Mouse (Mus musculus): Measurements from ENCODE around the gene Ltb4r2. TPM values are rescaled to one million over a fixed set of nuclear protein-coding genes. Genes with fewer than 3 reads are reported as not detected.

Gene Ltb4r2
- total and polyA plus RNA-seq, 3 experiments, result 0.04 to 0.05 TPM; not detected in 1

DNA sequence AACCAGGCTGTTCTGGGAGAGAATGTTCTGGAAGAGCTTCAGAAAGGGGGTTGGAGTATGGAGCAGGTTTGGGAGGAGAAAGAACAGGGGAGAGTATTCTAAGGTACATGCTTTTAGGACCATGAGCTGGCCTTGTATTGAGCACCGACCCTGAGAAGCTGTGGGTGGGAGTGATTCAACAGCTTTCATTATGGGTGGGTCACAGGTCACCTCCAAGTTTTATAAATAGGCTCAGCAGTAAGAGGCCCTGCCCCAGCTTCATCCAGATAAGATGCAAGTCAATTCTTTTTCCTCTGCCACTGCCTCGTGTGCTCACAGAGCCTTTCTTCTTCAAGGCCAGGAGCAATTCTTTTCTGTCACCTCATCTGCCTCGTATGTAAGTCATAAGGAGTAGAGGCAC is 15.9 kb downstream of the Ltb4r2 start:
- H3K9me3 ChIP-seq (replicated peaks; ENCODE audit: low read length), result no peaks in the 10 kb centered on the region
- no peak for TF ChIP-seq TBP (conservative IDR thresholded peaks at IDR 0.05; ENCODE audit: low read depth, low read length)
- TF ChIP-seq CHD1 (IDR thresholded peaks at IDR 0.05; ENCODE audit: low read depth, low read length), result no peak
- no peak for TF ChIP-seq BHLHE40 (IDR thresholded peaks at IDR 0.05; ENCODE audit: low read depth, low read length)
- TF ChIP-seq ZKSCAN1 (IDR thresholded peaks at IDR 0.05; ENCODE audit: borderline replicate concordance, low read depth, low read length), result no peak
- no peak for TF ChIP-seq ETS1 (conservative IDR thresholded peaks at IDR 0.05; ENCODE audit: low read depth, low read length)
- TF ChIP-seq RAD21 (IDR thresholded peaks at IDR 0.05; ENCODE audit: low read depth, low read length), result no peak
- no peak for TF ChIP-seq RCOR1 (conservative IDR thresholded peaks at IDR 0.05; ENCODE audit: low read depth, low read length)
- peaks cover 59% of the 10 kb centered on the region for H3K27me3 ChIP-seq (replicated peaks)
- H3K4me3 ChIP-seq (replicated peaks in 1 of 3; ENCODE audit: low read depth in 2 of 3, low read length in 2 of 3, poor library complexity in 1 of 3), result no peak overlapping the region
- H3K36me3 ChIP-seq (replicated peaks in 1 of 2; ENCODE audit: control insufficient read depth in 1 of 2, insufficient read depth in 1 of 2, low read length in 1 of 2), result no peaks in the 10 kb centered on the region
- H3K79me2 ChIP-seq (replicated peaks; ENCODE audit: control insufficient read depth, extremely low read depth, insufficient read depth, poor library complexity, severe bottlenecking), result no peaks in the 10 kb centered on the region
- DNase-seq (ENCODE audit: extremely low read depth), result no peak
- peaks cover 0 to 8% of the 10 kb centered on the region in 2 experiments; a peak in 1 of 4 replicates for H3K4me1 ChIP-seq (ENCODE audit: control insufficient read depth in 1 of 2, insufficient read depth in 2 of 2)
- no peak overlapping the region for H3K9ac ChIP-seq (ENCODE audit: insufficient read depth, low read depth)
- no peak overlapping the region for H3K27ac ChIP-seq (ENCODE audit: insufficient read depth, low read depth)
- dilution Hi-C loops (cut with MboI; ENCODE audit: extremely low pct_ligation_motif_present, extremely low pct_unique_long_range_greater_than_20kb, low sequenced_read_pairs) (no loop called here), in situ Hi-C loops (cut with MboI; ENCODE audit: low pct_ligation_motif_present, low pct_unique_long_range_greater_than_20kb, low sequenced_read_pairs) (no loop called here)
- H3K4me2 ChIP-seq (ENCODE audit: insufficient read depth, low read depth, poor library complexity, severe bottlenecking), result no peak overlapping the region

DNA sequence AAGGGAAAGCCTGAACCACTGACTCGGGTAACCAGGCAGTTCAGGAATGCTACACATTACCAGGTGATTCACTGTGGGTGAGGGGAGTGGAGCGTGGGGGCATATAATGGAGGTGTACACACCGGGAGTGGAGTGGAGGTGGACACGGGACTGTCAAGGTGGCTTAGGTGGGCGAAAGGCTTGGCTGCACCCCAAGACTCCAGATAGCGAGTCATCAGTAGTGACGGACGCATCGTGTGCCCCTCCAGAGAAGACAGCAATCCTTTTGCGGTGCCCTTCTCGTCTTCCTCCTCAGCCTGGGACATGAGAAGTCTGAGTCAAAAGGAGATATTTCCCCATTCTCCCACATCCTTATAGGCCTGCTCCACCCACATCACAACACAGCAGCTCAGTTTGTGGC is 16.6 kb downstream of the Ltb4r2 start:
- dilution Hi-C loops (cut with MboI; ENCODE audit: extremely low pct_ligation_motif_present, extremely low pct_unique_long_range_greater_than_20kb, low sequenced_read_pairs) (no loop called here), in situ Hi-C loops (cut with MboI; ENCODE audit: low pct_ligation_motif_present, low pct_unique_long_range_greater_than_20kb, low sequenced_read_pairs) (no loop called here)
- no peak for DNase-seq (ENCODE audit: extremely low read depth)
- no peak overlapping the region for H3K4me3 ChIP-seq (replicated peaks in 1 of 3; ENCODE audit: low read depth in 2 of 3, low read length in 2 of 3, poor library complexity in 1 of 3)
- H3K79me2 ChIP-seq (replicated peaks; ENCODE audit: control insufficient read depth, extremely low read depth, insufficient read depth, poor library complexity, severe bottlenecking), result no peaks in the 10 kb centered on the region
- H3K9me3 ChIP-seq (replicated peaks; ENCODE audit: low read length), result no peaks in the 10 kb centered on the region
- TF ChIP-seq ZMIZ1 (IDR thresholded peaks at IDR 0.05; ENCODE audit: low read depth, low read length), result no peak
- TF ChIP-seq IRF4 (IDR thresholded peaks at IDR 0.05; ENCODE audit: low read depth, low read length), result no peak
- TF ChIP-seq ZNF384 (IDR thresholded peaks at IDR 0.05; ENCODE audit: low read depth, low read length), result no peak
- no peak for TF ChIP-seq SIN3A (IDR thresholded peaks at IDR 0.05; ENCODE audit: low read length)
- H3K27ac ChIP-seq (ENCODE audit: insufficient read depth, low read depth), result no peak overlapping the region
- no peaks in the 10 kb centered on the region for H3K36me3 ChIP-seq (replicated peaks in 1 of 2; ENCODE audit: control insufficient read depth in 1 of 2, insufficient read depth in 1 of 2, low read length in 1 of 2)
- H3K27me3 ChIP-seq (replicated peaks), result peaks cover 58% of the 10 kb centered on the region
- no peak overlapping the region for H3K4me2 ChIP-seq (ENCODE audit: insufficient read depth, low read depth, poor library complexity, severe bottlenecking)
- H3K9ac ChIP-seq (ENCODE audit: insufficient read depth, low read depth), result no peak overlapping the region
- peaks cover 0 to 8% of the 10 kb centered on the region in 2 experiments; a peak in 1 of 4 replicates for H3K4me1 ChIP-seq (ENCODE audit: control insufficient read depth in 1 of 2, insufficient read depth in 2 of 2)

DNA sequence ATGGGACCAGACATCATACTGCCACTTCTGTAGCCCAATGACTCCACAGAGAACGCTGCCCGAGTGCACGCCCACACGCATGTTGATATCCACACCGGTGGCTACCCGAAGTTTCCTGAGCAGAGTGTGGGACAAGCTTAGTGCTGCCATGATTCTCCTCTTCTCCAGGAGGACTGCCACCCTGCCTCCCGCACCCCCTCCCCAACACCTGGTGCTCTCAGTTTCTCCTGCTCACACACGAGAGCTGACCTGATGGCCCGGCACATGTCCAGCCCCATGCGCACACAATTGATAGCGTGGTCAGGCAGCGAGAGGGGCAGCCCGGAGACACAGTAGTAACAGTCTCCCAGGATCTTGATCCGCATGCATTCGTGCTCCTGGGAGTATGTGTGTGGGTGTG is 17.5 kb downstream of the Ltb4r2 start:
- peaks cover 56% of the 10 kb centered on the region for H3K27me3 ChIP-seq (replicated peaks)

More for the DNA sequence above, 17.5 kb downstream of the Ltb4r2 start:
- no peak overlapping the region for H3K4me2 ChIP-seq (ENCODE audit: insufficient read depth, low read depth, poor library complexity, severe bottlenecking)
- H3K4me3 ChIP-seq (replicated peaks in 1 of 3; ENCODE audit: low read depth in 2 of 3, low read length in 2 of 3, poor library complexity in 1 of 3), result no peak overlapping the region
- no peak overlapping the region for H3K9ac ChIP-seq (ENCODE audit: insufficient read depth, low read depth)
- H3K36me3 ChIP-seq (replicated peaks in 1 of 2; ENCODE audit: control insufficient read depth in 1 of 2, insufficient read depth in 1 of 2, low read length in 1 of 2), result no peaks in the 10 kb centered on the region
- no peak overlapping the region for H3K27ac ChIP-seq (ENCODE audit: insufficient read depth, low read depth)
- peaks cover 0 to 8% of the 10 kb centered on the region in 2 experiments; a peak in 1 of 4 replicates for H3K4me1 ChIP-seq (ENCODE audit: control insufficient read depth in 1 of 2, insufficient read depth in 2 of 2)
- in situ Hi-C loops (cut with MboI; ENCODE audit: low pct_ligation_motif_present, low pct_unique_long_range_greater_than_20kb, low sequenced_read_pairs), result no loop called here
- H3K9me3 ChIP-seq (replicated peaks; ENCODE audit: low read length), result no peaks in the 10 kb centered on the region
- no peaks in the 10 kb centered on the region for H3K79me2 ChIP-seq (replicated peaks; ENCODE audit: control insufficient read depth, extremely low read depth, insufficient read depth, poor library complexity, severe bottlenecking)
- dilution Hi-C loops (cut with MboI; ENCODE audit: extremely low pct_ligation_motif_present, extremely low pct_unique_long_range_greater_than_20kb, low sequenced_read_pairs), result no loop called here
- DNase-seq (ENCODE audit: extremely low read depth), result no peak
- no peak for TF ChIP-seq UBTF (IDR thresholded peaks at IDR 0.05; ENCODE audit: low read depth, low read length)
- no peak for TF ChIP-seq POLR2A (IDR thresholded peaks at IDR 0.05; ENCODE audit: low read depth, low read length)
- TF ChIP-seq MEF2A (IDR thresholded peaks at IDR 0.05; ENCODE audit: borderline replicate concordance, low read depth, low read length), result no peak
- no peak for TF ChIP-seq JUND (conservative IDR thresholded peaks at IDR 0.05; ENCODE audit: low read depth, low read length)
- no peak for TF ChIP-seq USF2 (conservative IDR thresholded peaks at IDR 0.05; ENCODE audit: low read depth, low read length)
- TF ChIP-seq RAD21 (IDR thresholded peaks at IDR 0.05; ENCODE audit: low read depth, low read length), result no peak
- TF ChIP-seq TCF12 (IDR thresholded peaks at IDR 0.05; ENCODE audit: low read depth, low read length), result no peak
- no peak for TF ChIP-seq PAX5 (IDR thresholded peaks at IDR 0.05; ENCODE audit: low read length)
- no peak for TF ChIP-seq CTCF (conservative IDR thresholded peaks at IDR 0.05 in 1 of 2, IDR thresholded peaks at IDR 0.05 in 1 of 2; ENCODE audit: low read depth in 2 of 2, low read length in 2 of 2)
- TF ChIP-seq MAX (IDR thresholded peaks at IDR 0.05; ENCODE audit: low read length), result no peak
